Mouse (Mus musculus) spleen, adult 18-20 months (tissue): ENCODE measurements around the gene Zfyve1.
A peak's percentile ranks its signal among the peaks of the same experiment; 100 is the strongest.
"Not testable (repeated sequence)": the region's sequence is repeated elsewhere in the genome, so short reads cannot be mapped to it uniquely, and the experiment has no call there.

ENCODE experiments used
- DNase-seq, 2 experiments: peaks; one replicate each; pipeline ENCODE4 v3.0.0; 2022; ENCODE audit warnings: mixed read lengths in 2 of 2

Gene Zfyve1

DNA sequence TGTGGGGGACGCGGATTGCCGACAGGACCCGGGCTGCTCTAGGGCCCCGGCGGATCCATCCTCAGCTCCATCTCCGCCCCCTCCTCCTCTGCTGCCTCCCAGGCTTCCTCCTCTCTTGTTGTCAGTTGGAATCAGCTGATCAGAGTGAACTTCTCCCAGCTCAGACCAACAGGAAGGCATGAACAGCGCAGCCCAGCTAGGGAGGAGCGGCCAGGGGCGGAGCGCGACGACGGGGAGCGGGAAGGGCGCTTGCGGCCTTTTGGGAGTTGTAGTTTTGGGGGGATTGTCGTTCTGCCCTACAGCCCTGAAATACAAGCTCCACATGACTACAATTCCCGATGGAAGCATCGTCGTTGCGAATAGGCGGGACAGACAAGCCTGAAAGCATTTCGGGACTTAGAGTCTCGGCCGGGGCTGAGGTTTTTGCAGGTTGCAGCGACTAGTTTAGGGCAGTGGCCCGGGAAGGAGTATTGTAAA is at the start of gene Zfyve1:
Gene Zfyve1, minus strand, starts transcription at position 198 of the 477 bp plus-strand sequence.
- DNase-seq = peak; percentile 80 to 84

DNA sequence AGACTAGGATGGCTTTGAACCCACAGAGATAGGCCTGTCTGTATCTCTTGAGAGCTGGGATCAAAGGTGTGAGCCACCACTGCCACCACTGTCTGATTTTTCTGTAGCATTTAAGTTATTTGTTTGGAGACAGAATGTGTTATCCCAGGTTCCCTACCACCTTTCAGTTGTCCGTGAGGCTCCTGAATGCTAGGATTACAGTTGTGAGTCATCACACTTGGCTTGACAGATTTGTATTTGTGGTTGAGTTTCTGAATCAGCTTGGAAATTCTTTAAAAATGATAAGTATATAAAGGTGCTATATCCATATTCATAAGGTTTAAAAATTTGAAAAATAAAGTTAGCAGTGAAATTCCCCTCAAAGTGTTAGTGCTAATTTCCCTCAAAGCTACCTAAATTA is 46.1 kb upstream of the Zfyve1 start:
- DNase-seq = no peak

DNA sequence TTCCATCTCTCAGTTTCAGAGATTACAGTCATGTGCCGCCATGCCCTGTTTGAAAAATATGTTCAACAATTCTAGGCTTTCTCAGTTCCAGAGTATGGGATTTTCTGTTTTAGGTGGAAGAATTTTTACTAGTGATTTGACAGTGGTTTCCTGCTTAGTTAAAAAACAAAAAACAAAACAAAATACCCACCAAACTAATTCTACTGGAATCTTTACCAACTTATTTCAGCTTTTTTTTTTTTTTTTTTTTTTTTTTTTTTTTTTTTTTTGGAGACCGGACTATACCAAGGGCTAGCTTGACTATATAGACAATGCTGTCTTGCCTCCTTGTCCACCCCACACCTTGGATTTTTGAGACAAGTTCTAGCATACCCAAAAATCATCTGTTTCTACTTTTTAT is 44.2 kb upstream of the Zfyve1 start:
- no peak for DNase-seq

DNA sequence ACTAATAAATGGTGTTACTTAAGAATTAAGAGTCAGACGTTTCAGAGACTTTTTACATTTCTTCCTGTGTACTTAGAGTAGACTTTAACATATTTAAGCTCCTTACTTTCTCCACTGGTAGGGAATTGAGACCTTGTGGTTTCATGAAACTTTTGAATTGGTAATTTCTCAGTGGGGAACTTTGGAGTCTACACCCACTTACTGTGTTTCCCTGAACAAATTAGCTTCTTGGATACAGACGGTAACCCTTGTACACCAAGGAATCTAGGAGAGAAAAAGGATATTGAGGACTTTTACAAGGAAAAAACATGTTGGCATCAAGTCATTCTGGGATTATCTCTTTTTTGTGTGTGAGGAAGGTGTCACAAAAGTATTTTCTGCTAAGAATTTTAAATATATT is 36.8 kb upstream of the Zfyve1 start:
- no peak for DNase-seq

DNA sequence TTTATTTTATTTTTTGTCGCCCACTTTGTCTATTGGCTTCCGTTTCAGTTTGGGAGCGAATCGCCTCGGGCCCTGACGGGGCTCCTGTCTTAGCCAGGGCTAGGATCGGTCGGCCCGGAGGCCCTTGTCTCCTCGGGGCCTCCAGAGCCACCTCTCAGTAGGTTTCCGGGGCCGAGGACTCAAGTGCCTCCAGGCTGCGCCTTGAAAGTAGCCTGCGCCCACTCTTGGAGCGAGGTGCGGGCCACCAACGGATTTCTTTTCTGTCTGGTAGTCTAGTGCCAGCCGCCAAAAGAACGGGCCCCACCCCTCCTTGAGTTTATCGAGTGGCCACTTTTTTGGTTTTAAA is 35.6 kb upstream of the Zfyve1 start:
- DNase-seq = peak; percentile 26 to 38

DNA sequence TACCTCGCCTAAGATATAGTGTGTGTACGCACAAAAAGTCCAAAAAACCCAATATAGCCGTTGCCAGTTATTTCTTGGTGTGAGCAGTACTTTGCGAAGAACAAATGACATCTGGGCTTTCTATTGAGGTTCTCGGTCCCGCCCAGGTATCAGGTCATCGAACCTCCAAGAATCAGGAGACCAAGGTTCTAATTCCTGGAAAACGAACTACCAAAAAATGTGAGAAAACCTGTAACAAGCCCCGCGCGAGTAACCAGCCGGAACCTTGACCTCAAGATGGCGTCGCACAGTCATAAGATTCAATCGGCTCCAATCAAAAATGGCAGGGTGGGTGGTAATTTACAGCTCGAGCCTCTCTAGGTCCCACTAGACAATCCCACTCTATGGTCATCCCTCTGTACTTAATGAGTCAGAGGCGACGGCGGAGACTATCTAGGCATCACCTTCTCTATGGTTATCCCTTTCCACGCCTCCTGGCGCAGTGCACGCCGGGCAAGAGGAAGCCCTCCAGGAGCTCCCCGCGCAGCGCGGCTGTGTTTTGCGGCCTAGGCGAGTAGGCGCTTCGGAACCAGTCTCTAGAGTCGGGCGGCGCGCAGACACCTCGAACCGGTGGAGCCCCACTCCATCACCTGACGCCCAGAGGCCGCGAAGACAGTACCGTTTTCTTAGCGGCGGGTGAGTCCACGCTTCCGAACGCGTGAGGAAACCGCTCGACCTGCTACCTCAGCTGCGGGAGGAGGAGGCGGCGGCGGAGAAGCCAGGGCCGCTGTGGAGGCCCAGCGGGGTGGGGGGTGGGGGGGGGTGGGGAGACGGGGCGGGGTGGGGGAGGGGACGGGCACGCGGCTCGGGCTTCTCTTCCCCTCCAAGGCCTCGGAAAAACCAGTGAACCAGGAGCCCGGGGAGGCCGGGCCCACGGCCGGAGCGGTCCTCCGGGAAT is 35.0 kb upstream of the Zfyve1 start:
- peak; percentile 88 to 91 for DNase-seq

DNA sequence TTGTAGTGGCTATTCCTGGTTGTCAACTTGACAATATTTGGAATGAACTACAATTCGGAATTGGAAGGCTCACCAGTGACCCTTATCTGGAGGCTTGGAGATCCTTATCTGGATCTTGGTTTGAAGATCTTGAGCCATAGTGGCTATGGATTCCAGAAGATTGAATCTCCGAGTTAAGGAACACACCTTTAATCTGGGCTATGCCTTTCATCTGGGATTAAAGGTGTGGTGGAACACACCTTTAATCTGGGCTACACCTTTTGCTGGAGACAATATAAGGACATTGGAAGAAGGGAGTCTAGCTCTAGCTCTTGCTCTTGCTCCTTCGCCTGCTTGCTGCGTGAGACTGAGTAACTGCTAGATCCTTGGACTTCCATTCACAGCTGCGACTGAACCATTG is 33.9 kb upstream of the Zfyve1 start, which contains the start of gene Rbm25:
Gene Rbm25, plus strand, starts transcription at position 301 of the 400 bp plus-strand sequence.
- not testable (repeated sequence) for DNase-seq

DNA sequence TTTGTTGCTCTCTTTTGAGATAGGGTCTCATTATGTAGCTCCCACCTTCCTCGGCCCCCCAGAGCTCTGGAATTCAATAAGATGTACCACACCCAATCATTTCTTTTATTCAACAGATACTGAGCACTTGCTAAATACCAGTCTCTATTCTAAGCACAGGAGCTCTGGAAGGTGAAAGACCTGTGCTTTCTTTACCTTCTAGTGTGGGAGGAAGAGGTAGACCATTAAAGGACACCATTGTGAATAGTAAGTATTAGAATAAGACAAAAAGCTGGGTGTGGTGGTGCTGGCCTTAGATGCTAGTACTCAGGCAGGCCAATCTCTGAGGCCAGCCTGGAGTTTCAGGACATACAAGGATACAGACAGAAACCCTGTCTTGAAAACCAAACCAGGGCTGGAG is 27.3 kb upstream of the Zfyve1 start:
- DNase-seq = no peak

DNA sequence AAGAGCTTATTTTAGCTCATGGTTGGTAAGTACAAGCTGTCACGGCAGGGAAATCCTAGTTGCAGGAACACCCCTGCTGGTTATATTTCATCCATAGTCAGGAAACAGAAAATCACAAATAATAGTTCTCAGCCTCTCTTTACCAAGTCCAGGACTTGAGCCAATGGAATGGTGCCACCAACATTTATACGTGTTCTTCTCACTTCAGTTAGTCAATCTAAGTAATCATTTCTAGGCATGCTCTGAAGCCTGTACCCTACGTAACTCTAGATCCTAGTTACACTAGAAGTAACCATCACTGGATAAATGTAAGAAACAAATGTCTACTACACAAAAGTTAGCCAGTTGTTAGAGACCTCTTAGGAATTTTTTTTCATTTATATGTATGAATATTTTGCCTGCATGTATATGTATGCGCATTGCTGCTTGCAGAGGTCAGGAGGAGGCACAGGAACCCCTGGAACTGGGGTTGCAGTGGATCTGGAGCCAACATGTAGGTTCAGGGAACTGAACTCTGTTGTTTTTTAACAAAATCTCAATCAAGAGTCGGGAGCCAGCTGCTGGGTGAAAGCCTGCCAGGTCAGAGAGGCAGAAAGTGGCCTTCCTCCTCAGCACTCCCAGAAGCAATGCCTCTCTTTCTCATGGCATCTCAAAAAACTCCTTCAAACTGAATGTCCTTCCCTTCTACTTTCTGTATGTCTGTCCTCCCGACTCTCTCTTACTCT is 25.2 kb upstream of the Zfyve1 start:
- DNase-seq = no peak

DNA sequence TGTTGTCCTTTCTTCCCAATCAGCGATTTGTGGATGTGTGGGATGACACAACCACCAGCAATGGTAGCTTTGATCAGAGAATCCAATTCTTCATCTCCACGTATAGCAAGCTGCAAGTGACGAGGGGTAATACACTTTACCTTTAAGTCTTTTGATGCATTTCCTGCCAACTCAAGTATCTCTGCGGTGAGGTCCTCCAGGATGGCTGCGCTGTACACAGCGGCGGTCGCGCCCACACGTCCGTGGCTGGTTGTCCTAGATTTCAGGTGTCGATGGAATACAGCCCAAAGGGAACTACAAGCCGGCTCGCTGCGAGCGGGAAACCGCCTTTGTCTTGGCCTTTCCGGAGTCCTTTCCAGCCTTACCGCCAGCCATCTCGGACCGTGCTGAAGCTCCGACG is 23.7 kb upstream of the Zfyve1 start:
- DNase-seq = not testable (repeated sequence)

DNA sequence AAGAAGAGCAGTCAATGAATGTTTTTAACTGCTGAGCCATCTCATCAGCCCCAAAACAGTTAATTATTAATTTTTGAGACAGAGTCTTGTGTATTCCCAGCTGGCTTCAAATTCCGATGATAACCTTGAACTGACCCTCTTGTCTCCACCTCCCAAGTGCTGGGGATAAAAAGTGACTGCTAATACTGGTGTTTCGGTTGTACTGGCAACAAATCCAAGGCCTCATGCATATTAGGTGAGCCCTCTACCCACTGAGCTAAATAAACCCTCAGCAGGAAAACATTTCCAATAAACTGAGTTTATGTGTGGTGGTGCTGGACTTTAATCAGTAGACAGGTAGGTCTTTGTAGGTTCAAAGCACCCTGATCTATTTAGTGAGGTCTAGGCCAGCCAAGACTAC is 22.0 kb upstream of the Zfyve1 start:
- DNase-seq = no peak

DNA sequence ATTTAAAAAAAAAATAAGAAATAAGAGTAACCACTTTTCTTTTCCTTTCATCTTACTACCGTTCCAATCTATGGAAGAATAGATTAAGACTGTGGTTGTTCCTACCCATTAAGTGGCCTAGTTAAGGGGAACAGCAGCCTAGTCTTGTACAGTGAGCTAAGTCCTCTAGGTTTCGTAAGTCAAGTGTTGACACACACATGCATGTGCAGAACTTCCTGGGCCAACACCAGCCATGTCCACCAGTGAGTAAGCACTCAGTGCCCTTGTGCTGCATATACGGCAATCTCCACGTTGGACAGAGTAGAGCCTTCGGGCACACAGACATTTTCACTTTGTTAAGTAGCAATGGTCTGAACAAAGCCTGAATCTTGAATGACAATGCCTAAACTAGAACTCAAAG is 20.2 kb upstream of the Zfyve1 start:
- DNase-seq = no peak

DNA sequence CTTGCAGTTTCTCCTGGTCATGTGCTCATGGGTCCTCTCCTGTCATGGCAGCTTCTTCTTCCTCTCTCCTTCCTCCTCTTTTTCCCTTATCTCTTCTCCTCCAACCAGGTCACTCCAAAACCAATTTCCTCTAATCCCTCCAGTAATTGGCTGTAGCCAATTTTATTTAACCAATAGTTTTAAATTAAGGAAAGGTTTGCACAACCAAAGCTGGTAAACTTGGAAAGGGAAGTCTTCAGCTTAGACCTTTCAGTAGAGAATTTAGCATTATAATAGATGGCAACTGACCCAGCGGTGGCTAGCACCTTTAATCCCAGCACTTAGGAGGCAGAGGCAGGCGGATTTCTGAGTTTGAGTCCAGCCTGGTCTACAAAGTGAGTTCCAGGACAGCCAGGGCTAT is 9.4 kb upstream of the Zfyve1 start:
- DNase-seq = not testable (repeated sequence)

DNA sequence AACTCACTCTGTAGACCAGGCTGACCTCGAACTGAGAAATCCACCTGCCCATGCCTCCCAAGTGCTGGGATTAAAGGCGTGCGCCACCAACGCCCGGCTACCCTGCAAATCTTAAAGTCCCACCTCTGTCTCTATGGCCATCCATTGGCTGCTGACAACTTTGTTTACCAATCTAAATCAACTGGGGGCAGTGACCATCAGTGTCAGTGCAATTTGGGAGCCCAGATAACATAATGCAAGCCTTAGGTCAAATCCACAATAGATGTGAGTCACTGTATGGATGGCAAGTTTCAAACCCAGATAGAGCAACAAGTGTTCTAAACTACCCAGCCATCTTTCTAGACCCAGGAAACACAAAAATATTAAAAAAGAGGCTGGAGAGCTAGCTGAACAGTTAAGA is 5.3 kb upstream of the Zfyve1 start:
- DNase-seq = no peak

DNA sequence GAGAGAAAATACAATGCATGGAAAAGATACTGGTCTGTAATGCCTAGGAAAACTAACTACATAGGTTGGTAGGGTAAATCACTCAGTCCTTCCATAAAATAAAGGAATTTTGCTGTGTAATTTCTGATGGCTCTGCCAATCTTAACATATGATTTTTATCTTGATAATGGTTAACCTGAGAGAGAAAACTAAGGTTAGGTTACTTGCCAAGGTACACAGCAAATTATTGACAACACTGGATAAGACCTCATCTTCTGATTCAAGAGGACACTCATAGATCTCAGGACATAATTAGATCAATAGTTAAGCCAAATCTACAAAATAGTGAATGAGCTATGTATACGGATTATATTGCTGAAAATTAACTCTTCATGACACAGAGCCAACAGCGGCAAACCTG is 859 bp upstream of the Zfyve1 start:
- no peak for DNase-seq

DNA sequence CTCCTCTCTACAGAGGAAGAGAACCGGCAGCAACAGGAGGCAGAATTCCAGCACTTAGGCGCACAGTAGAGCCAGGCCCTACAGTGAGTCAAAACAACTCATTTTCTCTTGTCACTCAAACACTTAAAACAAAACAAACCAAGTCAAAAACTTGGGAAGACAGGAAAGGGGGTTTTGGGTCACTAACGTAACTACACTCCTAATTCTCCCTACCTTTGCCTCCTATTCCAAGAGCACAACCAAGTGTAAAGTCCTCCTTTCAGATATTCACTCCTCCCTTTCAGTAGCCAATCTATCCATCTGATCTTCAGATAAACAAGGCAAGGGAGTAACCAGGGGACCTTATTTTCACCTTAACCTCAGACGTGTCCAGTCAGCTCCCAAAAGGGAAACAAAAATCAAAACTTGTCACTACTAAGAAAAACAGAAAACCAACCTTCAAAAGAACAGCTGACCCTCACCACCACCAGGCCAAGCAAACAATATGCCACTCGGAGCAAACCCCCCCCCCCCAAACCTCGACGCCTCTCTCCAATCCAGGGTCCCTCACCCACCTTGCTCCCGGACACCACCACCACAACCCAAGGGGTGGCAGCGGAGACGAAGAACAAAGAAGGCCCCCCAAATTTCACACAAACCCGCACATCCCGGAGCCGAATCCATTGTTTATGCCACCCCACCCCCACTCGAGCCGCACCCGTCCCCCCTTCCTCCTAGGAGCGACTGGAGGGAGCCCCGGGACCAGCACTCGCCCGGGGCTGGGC is 649 bp downstream of the Zfyve1 start:
- DNase-seq = no peak

DNA sequence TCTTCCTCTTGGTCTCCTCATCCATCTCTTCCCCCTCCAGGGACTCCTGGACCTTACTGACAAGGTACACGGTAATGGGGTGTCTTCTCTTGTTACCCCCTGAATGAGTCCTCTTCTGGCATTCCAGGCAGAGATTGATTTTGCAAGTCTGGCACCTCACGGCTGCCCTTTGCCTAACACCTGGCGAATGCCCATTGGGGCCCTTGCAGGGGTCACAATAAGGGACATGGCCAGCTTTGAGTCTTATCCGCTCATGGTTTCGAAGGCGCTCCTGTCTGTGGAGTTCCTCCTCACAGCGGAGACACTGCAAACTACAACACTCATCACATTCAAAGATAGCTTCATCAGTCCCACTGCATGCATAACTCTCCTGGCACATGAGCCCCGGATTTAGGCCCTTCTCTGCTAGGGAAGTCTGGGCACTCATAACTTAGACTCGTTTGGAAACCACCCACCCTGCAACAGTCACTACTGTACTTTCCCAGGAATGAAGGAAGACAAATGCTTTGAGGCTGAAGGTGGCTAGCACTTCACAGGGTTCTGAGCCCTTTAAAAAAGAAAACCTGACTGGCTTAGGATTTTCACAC is 2.5 kb downstream of the Zfyve1 start:
- DNase-seq = no peak

DNA sequence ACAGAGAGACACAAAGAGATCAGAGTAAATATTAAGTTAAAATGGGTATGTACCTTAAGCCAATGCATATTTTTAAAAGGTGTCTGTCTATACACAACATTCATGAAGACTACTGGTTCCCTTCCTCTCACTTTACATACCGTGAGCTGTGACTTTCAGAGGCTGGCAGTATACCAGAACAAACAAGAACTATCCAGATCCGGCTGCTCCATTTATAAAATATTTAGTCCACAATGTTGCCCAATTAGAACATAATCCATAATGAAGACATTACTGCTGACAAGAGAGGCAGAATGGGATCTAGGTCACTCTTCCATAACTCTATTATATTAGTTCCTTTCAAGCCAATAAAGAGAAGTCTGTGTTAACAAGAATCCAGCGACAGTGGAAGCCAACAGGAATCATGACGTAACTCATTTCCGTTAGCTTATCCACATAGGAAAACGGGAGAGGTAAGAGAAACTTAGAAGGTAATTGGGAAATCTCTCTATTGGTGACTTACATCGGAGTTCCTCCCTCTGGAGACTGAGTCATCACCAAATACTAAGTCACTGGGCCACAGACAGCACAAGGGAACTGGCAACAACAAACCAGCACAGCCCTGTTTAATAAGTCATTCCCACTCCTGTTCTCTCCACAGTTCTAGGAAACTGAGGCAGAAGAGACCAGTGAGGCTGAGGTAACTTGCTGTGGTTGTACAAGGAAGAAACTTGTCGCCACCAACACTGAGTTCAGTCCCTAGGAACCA is 5.1 kb downstream of the Zfyve1 start:
- DNase-seq = no peak

DNA sequence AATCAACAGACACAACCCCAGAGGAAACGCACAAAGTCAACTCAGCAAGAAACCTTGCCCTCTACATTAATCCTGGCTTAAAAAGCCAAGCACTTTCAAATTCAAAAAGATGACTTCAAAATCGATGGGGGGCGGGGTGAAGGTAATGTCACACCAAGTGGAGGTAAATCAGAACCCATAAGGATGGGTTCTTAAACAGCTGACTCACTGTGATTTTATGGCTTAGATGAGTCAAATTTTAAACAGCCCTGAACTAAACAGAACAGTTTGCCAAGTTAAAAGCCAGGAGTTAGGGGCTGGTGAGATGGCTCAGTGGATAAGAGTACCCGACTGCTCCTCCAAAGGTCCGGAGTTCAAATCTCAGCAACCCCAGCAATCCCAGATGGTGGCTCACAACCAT is 10.4 kb downstream of the Zfyve1 start:
- no peak for DNase-seq

DNA sequence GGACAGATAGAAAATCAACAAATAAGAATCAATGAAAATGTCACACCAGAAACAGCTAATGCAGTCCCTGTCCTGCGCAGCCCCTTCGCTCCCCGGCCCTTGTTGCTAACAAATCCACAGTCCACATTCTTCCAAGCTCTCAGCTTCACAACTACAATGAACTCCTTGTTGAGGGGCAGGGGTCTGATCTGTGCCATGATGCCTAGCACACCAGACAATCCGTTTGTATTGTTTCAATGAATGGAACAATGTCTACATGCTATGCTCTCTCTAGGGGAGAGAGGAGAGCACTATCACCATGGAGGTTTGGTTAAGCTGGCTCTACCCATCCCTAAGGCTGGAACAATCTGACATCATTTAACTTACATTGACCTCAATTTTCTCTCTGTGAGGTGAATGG is 14.3 kb downstream of the Zfyve1 start:
- DNase-seq = no peak

DNA sequence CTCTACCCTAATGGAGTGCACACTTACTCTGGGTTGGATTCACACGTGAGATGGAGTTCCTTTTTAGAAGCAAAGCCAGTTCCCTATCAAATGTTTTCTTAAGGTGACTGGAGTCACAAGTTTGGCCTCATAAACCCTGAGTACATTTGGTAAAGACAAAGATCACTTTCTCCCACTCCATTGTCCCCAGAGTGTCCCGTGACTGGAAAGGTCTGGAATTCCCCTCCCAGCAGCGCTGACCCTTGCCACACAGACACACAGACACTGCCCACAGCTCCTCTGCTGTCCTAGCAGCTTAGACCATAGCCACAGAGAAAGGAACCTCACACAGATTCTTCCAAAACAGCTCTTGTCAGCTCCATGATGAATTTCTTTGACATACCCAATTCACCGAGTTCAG is 14.9 kb downstream of the Zfyve1 start:
- no peak for DNase-seq

DNA sequence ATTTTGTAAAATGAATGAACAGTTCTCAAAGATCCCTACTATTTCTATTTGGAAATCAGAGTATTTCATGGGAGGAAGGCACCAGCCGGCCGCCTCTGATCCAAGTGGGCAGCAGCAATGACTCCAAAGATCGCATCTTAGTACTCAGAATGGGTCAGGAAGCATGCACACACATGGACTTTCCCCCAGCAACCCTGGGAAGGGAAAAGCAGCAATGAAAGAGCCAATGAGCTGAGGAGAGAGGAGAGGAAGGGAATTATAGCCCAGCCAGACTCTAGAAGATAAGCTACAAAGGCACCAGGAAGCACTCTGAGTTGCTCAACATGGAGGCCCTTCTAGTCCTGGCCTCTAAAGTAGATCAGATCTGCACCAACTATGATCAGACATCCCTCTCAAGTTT is 16.7 kb downstream of the Zfyve1 start:
- DNase-seq = no peak
